Mouse (Mus musculus): ENCODE measurements around the gene Ptprm. TPM values are rescaled to one million over a fixed set of nuclear protein-coding genes. Genes with fewer than 3 reads are reported as not detected.

The Ptprm gene
- polyA plus RNA-seq, 1 experiment from 2014 or later: 35.9 TPM

GRCm38 (mm10) chr17:67308421-67308820 lies 45.8 kb downstream of the Ptprm start:
- H3K9ac ChIP-seq (replicated peaks; ENCODE audit: low read depth): no peak overlapping the region
- no peaks in the 10 kb centered on the region for H3K36me3 ChIP-seq (ENCODE audit: insufficient read depth, low read length)
- no peak for ATAC-seq
- peaks cover 18% of the 10 kb centered on the region for H3K4me1 ChIP-seq (ENCODE audit: insufficient read depth, low read depth, low read length)
- 83% methylated on average over 3 of the region's 3 CpGs for WGBS
- H3K27me3 ChIP-seq (replicated peaks; ENCODE audit: insufficient read depth, low read length): no peaks in the 10 kb centered on the region
- H3K27ac ChIP-seq (ENCODE audit: low read length): no peak overlapping the region
- no peak for DNase-seq (ENCODE audit: low spot score)
- H3K9me3 ChIP-seq (ENCODE audit: low read length): no peaks in the 10 kb centered on the region
- H3K4me2 ChIP-seq (replicated peaks; ENCODE audit: low read depth, low read length): no peak overlapping the region
- TF ChIP-seq EP300 (IDR thresholded peaks at IDR 0.05) (no peak), CTCF (IDR thresholded peaks at IDR 0.05) (no peak)
- no peak overlapping the region for H3K4me3 ChIP-seq (ENCODE audit: low read depth, low read length)

GRCm38 (mm10) chr17:67306066-67306845 lies 48.0 kb downstream of the Ptprm start:
- ATAC-seq: no peak
- no peak overlapping the region for H3K4me3 ChIP-seq (ENCODE audit: low read depth, low read length)

GRCm38 (mm10) chr17:67304831-67305230 lies 49.4 kb downstream of the Ptprm start:
- DNase-seq (ENCODE audit: low spot score) (peak; percentile 88), ATAC-seq (peak; percentile 75)
- Histone ChIP-seq H3K4me1 (ENCODE audit: insufficient read depth, low read depth, low read length) (peaks cover 18% of the 10 kb centered on the region), H3K27me3 (replicated peaks; ENCODE audit: insufficient read depth, low read length) (no peaks in the 10 kb centered on the region), H3K36me3 (ENCODE audit: insufficient read depth, low read length) (no peaks in the 10 kb centered on the region), H3K4me2 (replicated peaks; ENCODE audit: low read depth, low read length) (no peak overlapping the region), H3K27ac (ENCODE audit: low read length) (peak overlapping the region; percentile 35), H3K9ac (replicated peaks; ENCODE audit: low read depth) (no peak overlapping the region), H3K4me3 (ENCODE audit: low read depth, low read length) (no peak overlapping the region), H3K9me3 (ENCODE audit: low read length) (no peaks in the 10 kb centered on the region)
- WGBS: 42% methylated on average over 3 of the region's 3 CpGs
- TF ChIP-seq EP300 (IDR thresholded peaks at IDR 0.05) (no peak), CTCF (IDR thresholded peaks at IDR 0.05) (peak; percentile 20; the same call in 1 of the 2 replicates)

More at GRCm38 (mm10) chr17:67306066-67306845, 48.0 kb downstream of the Ptprm start:
- H3K27ac ChIP-seq (ENCODE audit: low read length): no peak overlapping the region
- H3K4me2 ChIP-seq (replicated peaks; ENCODE audit: low read depth, low read length): no peak overlapping the region
- WGBS: 62% methylated on average over 10 of the region's 10 CpGs
- H3K27me3 ChIP-seq (replicated peaks; ENCODE audit: insufficient read depth, low read length): no peaks in the 10 kb centered on the region
- H3K4me1 ChIP-seq (ENCODE audit: insufficient read depth, low read depth, low read length): peaks cover 18% of the 10 kb centered on the region
- DNase-seq (ENCODE audit: low spot score): peak; percentile 48
- TF ChIP-seq CTCF (IDR thresholded peaks at IDR 0.05): no peak
- no peak for TF ChIP-seq EP300 (IDR thresholded peaks at IDR 0.05)
- H3K9ac ChIP-seq (replicated peaks; ENCODE audit: low read depth): no peak overlapping the region
- no peaks in the 10 kb centered on the region for H3K9me3 ChIP-seq (ENCODE audit: low read length)
- H3K36me3 ChIP-seq (ENCODE audit: insufficient read depth, low read length): no peaks in the 10 kb centered on the region

GRCm38 (mm10) chr17:67303326-67304099 lies 50.7 kb downstream of the Ptprm start:
- no peaks in the 10 kb centered on the region for H3K9me3 ChIP-seq (ENCODE audit: low read length)
- WGBS: 56% methylated on average over 18 of the region's 18 CpGs
- H3K36me3 ChIP-seq (ENCODE audit: insufficient read depth, low read length): no peaks in the 10 kb centered on the region
- peak; percentile 81 for ATAC-seq
- no peak overlapping the region for H3K4me3 ChIP-seq (ENCODE audit: low read depth, low read length)
- no peaks in the 10 kb centered on the region for H3K27me3 ChIP-seq (replicated peaks; ENCODE audit: insufficient read depth, low read length)
- H3K9ac ChIP-seq (replicated peaks; ENCODE audit: low read depth): no peak overlapping the region
- H3K4me2 ChIP-seq (replicated peaks; ENCODE audit: low read depth, low read length): peak overlapping the region; percentile 25
- H3K27ac ChIP-seq (ENCODE audit: low read length): peak overlapping the region; percentile 64
- TF ChIP-seq CTCF (IDR thresholded peaks at IDR 0.05) (no peak), EP300 (IDR thresholded peaks at IDR 0.05) (peak; percentile 86)
- peaks cover 15% of the 10 kb centered on the region; the same call in 1 of the 2 replicates for H3K4me1 ChIP-seq (ENCODE audit: insufficient read depth, low read depth, low read length)
- DNase-seq (ENCODE audit: low spot score): peak; percentile 87

- no peak for DNase-seq (ENCODE audit: low spot score)
- Histone ChIP-seq H3K4me3 (ENCODE audit: low read depth, low read length) (no peak overlapping the region), H3K4me1 (ENCODE audit: insufficient read depth, low read depth, low read length) (peaks cover 18% of the 10 kb centered on the region; the same call in 1 of the 2 replicates), H3K4me2 (replicated peaks; ENCODE audit: low read depth, low read length) (no peak overlapping the region; the same call in 1 of the 2 replicates), H3K27ac (ENCODE audit: low read length) (no peak overlapping the region), H3K36me3 (ENCODE audit: insufficient read depth, low read length) (no peaks in the 10 kb centered on the region), H3K27me3 (replicated peaks; ENCODE audit: insufficient read depth, low read length) (no peaks in the 10 kb centered on the region), H3K9me3 (ENCODE audit: low read length) (no peaks in the 10 kb centered on the region), H3K9ac (replicated peaks; ENCODE audit: low read depth) (no peak overlapping the region)
- WGBS: 53% methylated on average over 4 of the region's 4 CpGs
- TF ChIP-seq EP300 (IDR thresholded peaks at IDR 0.05) (no peak), CTCF (IDR thresholded peaks at IDR 0.05) (no peak)
- ATAC-seq: no peak
Observed at GRCm38 (mm10) chr17:67302569-67302968, 51.7 kb downstream of the Ptprm start.

- Histone ChIP-seq H3K9ac (replicated peaks; ENCODE audit: low read depth) (no peak overlapping the region), H3K36me3 (ENCODE audit: insufficient read depth, low read length) (no peaks in the 10 kb centered on the region), H3K4me3 (ENCODE audit: low read depth, low read length) (no peak overlapping the region), H3K4me2 (replicated peaks; ENCODE audit: low read depth, low read length) (no peak overlapping the region), H3K4me1 (ENCODE audit: insufficient read depth, low read depth, low read length) (peaks cover 18% of the 10 kb centered on the region; the same call in 1 of the 2 replicates), H3K27me3 (replicated peaks; ENCODE audit: insufficient read depth, low read length) (no peaks in the 10 kb centered on the region), H3K9me3 (ENCODE audit: low read length) (no peaks in the 10 kb centered on the region), H3K27ac (ENCODE audit: low read length) (no peak overlapping the region)
- TF ChIP-seq CTCF (IDR thresholded peaks at IDR 0.05) (no peak), EP300 (IDR thresholded peaks at IDR 0.05) (no peak)
- DNase-seq (ENCODE audit: low spot score) (no peak), ATAC-seq (no peak)
- 68% methylated on average over 4 of the region's 4 CpGs for WGBS
Observed at GRCm38 (mm10) chr17:67302074-67302473, 52.2 kb downstream of the Ptprm start.
